ENCODE assay signal across 7 mouse cellular contexts in the genomic region with DNA sequence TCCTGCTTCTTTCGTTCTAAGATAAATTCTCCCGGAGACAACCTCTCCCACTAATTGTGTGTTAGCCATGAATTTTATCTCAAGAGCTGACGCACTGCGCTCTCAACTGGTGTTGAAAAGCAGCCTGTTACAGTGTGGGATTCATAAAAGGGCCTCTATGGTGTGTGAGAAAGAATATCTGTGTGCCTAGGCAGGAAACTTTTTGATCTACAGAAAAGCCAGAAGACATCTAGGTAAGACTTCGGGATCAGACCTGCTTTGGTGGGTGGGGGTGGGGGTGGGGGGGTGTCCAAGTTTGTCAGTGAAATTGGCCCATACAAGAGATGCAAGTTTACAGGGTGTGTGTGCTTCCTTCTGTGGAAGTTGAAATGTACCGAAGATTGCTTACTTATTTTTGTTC.
DNase-seq lines count a peak whose midpoint lies in the region; ATAC-seq lines count a peak whose summit lies in the region.

No protein-coding gene starts in this region.

- H3K4me2 ChIP-seq in forebrain, embryonic 12.5 days = peak overlapping the region; percentile 53
- H3K4me2 ChIP-seq in hindbrain, embryonic 14.5 days (replicated peaks) = peak overlapping the region; percentile 48
- peak overlapping the region; percentile 51 for H3K4me2 ChIP-seq in lung, embryonic 15.5 days

- peak; percentile 6 for DNase-seq in ovary, postnatal 36 days (ENCODE audit: low spot score)
- DNase-seq in ovary, postnatal 14 days (ENCODE audit: low spot score) = no peak
- DNase-seq in hindbrain, embryonic 14.5 days (ENCODE audit: low spot score) = peak; percentile 50
- no peak for DNase-seq in spleen, postnatal 36 days (ENCODE audit: low spot score in 2 of 2)

- WGBS in forebrain, embryonic 12.5 days = 18% methylated on average over 6 of the region's 6 CpGs
- 27% methylated on average over 6 of the region's 6 CpGs for WGBS in hindbrain, embryonic 14.5 days
- 3% methylated on average over 6 of the region's 6 CpGs for WGBS in lung, embryonic 15.5 days

- H3K9ac ChIP-seq in forebrain, embryonic 12.5 days = peak overlapping the region; percentile 50; the same call in 1 of the 2 replicates
- H3K9ac ChIP-seq in hindbrain, embryonic 14.5 days = peak overlapping the region; percentile 57
- H3K9ac ChIP-seq in lung, embryonic 15.5 days = peak overlapping the region; percentile 43

- H3K4me3 ChIP-seq in forebrain, embryonic 12.5 days (replicated peaks) = peak overlapping the region; percentile 36
- peak overlapping the region; percentile 30 for H3K4me3 ChIP-seq in hindbrain, embryonic 14.5 days (replicated peaks; ENCODE audit: low read length)
- peak overlapping the region; percentile 39 for H3K4me3 ChIP-seq in lung, embryonic 15.5 days

- peak; percentile 75; the same call in 1 of the 2 replicates for ATAC-seq in forebrain, embryonic 12.5 days (ENCODE audit: low FRiP score)
- peak; percentile 68; the same call in 1 of the 2 replicates for ATAC-seq in hindbrain, embryonic 14.5 days (ENCODE audit: low FRiP score)
- peak; percentile 82 for ATAC-seq in lung, embryonic 15.5 days (ENCODE audit: borderline replicate concordance, extremely low read depth, low FRiP score, low TSS enrichment)
- ATAC-seq in inflammation-experienced regulatory T-cells, adult 6 months = no peak

- H3K27me3 ChIP-seq in forebrain, embryonic 12.5 days = no peaks in the 10 kb centered on the region
- no peaks in the 10 kb centered on the region for H3K27me3 ChIP-seq in hindbrain, embryonic 14.5 days (ENCODE audit: control insufficient read depth, insufficient read depth, low read length)
- no peaks in the 10 kb centered on the region for H3K27me3 ChIP-seq in lung, embryonic 15.5 days

- peaks cover 17% of the 10 kb centered on the region for H3K4me1 ChIP-seq in forebrain, embryonic 12.5 days
- H3K4me1 ChIP-seq in hindbrain, embryonic 14.5 days (replicated peaks; ENCODE audit: control insufficient read depth, insufficient read depth, low read length) = peaks cover 13% of the 10 kb centered on the region; the same call in 1 of the 2 replicates
- H3K4me1 ChIP-seq in lung, embryonic 15.5 days = peaks cover 2% of the 10 kb centered on the region; the same call in 1 of the 2 replicates

- H3K36me3 ChIP-seq in forebrain, embryonic 12.5 days (replicated peaks) = peaks cover 4% of the 10 kb centered on the region; the same call in 1 of the 2 replicates
- no peaks in the 10 kb centered on the region for H3K36me3 ChIP-seq in hindbrain, embryonic 14.5 days (replicated peaks; ENCODE audit: control insufficient read depth, insufficient read depth)
- no peaks in the 10 kb centered on the region for H3K36me3 ChIP-seq in lung, embryonic 15.5 days

- no peaks in the 10 kb centered on the region for H3K9me3 ChIP-seq in forebrain, embryonic 12.5 days
- no peaks in the 10 kb centered on the region for H3K9me3 ChIP-seq in hindbrain, embryonic 14.5 days (ENCODE audit: control insufficient read depth, low read length)
- H3K9me3 ChIP-seq in lung, embryonic 15.5 days = no peaks in the 10 kb centered on the region

- peak overlapping the region; percentile 95 for H3K27ac ChIP-seq in forebrain, embryonic 12.5 days
- peak overlapping the region; percentile 88 for H3K27ac ChIP-seq in hindbrain, embryonic 14.5 days
- H3K27ac ChIP-seq in lung, embryonic 15.5 days = peak overlapping the region; percentile 92

Comparison
In these comparisons a context has a peak if more than half of its experiments do, and no peak if none do; other contexts are left out.
1. DNase-seq: peak in ovary, postnatal 36 days (single experiment) and hindbrain, embryonic 14.5 days (single experiment); none in ovary, postnatal 14 days (single experiment) and spleen, postnatal 36 days (0 of 2).
2. Peak in every context shown above with its lines, with median percentiles within 50 percentile points of each other: H3K27ac ChIP-seq, H3K4me2 ChIP-seq, H3K4me3 ChIP-seq and H3K9ac ChIP-seq.